Mouse (Mus musculus) limb, embryonic 11.5 days (tissue): ENCODE measurements around the gene Map6d1. TPM values are rescaled to one million over a fixed set of nuclear protein-coding genes. Genes with fewer than 3 reads are reported as not detected.

Experiments used
- ATAC-seq: fragments of 200-750 bp; cut with Nextera tagmentation; 2 replicates; pipeline ENCODE4 v1.8.0; 2017; ENCODE audit warnings: low read depth; ENCODE audit not compliant: insufficient number of reproducible peaks, low FRiP score, low TSS enrichment
- DNase-seq: peaks from one replicate; pipeline ENCODE4 v3.0.0-alpha.2; 2015; ENCODE audit warnings: low spot score
- H3K27ac ChIP-seq: fragments of 300-500 bp; sonication (generic); replicated peaks from 2 replicates; pipeline ENCODE4 v1.5.1; 2014; ENCODE audit warnings: low read depth, mild to moderate bottlenecking, low read length
- H3K27me3 ChIP-seq: fragments of 300-500 bp; sonication (generic); 2 replicates; pipeline ENCODE4 v1.6.1; 2014; ENCODE audit warnings: mild to moderate bottlenecking, low read length, mixed read lengths; ENCODE audit not compliant: control insufficient read depth, insufficient read depth
- H3K36me3 ChIP-seq: fragments of 300-500 bp; sonication (generic); 2 replicates; pipeline ENCODE4 v1.6.1; 2014; ENCODE audit warnings: mild to moderate bottlenecking, low read length, moderate library complexity, mixed read lengths; ENCODE audit not compliant: control insufficient read depth, insufficient read depth
- H3K4me1 ChIP-seq: fragments of 300-500 bp; sonication (generic); 2 replicates; pipeline ENCODE4 v1.6.1; 2014; ENCODE audit warnings: low read length, mixed read lengths; ENCODE audit not compliant: control insufficient read depth, insufficient read depth
- H3K4me2 ChIP-seq: fragments of 300-500 bp; sonication (generic); 2 replicates; pipeline ENCODE4 v1.6.1; 2014; ENCODE audit warnings: low read depth, mild to moderate bottlenecking, moderate library complexity; ENCODE audit not compliant: severe bottlenecking
- H3K4me3 ChIP-seq: fragments of 300-500 bp; sonication (generic); 2 replicates; pipeline ENCODE4 v1.5.1; 2014; ENCODE audit warnings: low read depth, low read length
- H3K9ac ChIP-seq: fragments of 300-500 bp; sonication (generic); 2 replicates; pipeline ENCODE4 v1.6.1; 2014; ENCODE audit warnings: mild to moderate bottlenecking, low read length
- H3K9me3 ChIP-seq: fragments of 300-500 bp; sonication (generic); 2 replicates; pipeline ENCODE4 v1.6.1; 2016; ENCODE audit warnings: low read length; ENCODE audit not compliant: control insufficient read depth
- WGBS: fragments of 180-500 bp; shearing (Covaris S2); extraction: QIAGEN DNeasy Blood & Tissue Kit; methylation state at CpG from one replicate; pipeline ENCODE4 v1.1.7; 2014; 5-methylcytosine and 5-hydroxymethylcytosine counted together
- polyA plus RNA-seq: library from polyadenylated mRNA; unstranded; fragments of >200 nt; fragmentation: Nextera tagmentation; extraction: Ambion mirVana; gene quantifications from 2 replicates; pipeline ENCODE4 v1.2.1, GENCODE M21; 2014

Map6d1 gene
- polyA plus RNA-seq, 1 experiment from 2014 or later: 0.92 TPM

DNA sequence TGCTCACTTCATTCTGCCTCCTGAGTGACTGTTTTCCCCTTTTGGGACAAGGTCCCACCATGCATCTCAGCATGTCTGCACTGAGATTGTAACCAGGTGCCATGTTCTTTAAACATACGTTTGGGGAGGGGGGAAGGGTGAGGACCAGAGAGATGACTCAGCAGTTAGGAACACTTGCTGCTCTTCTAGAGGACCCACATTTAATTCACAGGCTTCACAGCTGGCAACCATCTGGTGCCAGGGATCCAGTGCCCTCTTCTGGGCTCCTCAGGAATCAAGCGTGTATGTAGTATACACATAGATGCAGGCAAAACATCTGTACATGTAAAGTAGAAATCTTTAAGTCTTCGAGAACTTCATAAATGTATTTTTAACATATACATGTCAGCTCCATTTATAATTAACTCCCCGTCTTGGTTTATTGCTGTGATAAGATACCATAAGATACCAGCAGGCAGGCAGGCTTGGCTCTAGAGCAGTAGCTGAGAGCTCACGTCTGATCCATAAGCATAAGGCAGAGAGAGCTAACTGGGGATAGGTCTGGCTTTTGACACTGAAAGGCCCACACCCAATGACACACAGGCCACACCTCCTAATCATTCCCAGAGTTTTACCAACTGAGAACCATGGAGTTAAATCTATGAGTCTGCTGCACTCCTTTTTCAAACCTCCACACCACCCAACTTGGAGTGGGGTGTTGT lies 41.5 kb downstream of the Map6d1 start:
- ATAC-seq: no peak

GRCm38 (mm10) chr16:20196962-20197361 lies 44.2 kb downstream of the Map6d1 start:
- WGBS: 95% methylated on average over 5 of the region's 5 CpGs
- Histone ChIP-seq H3K27me3 (no peaks in the 10 kb centered on the region), H3K4me1 (no peaks in the 10 kb centered on the region), H3K9ac (no peak overlapping the region), H3K9me3 (no peaks in the 10 kb centered on the region), H3K4me3 (no peak overlapping the region), H3K36me3 (peaks cover 17% of the 10 kb centered on the region; the same call in 1 of the 2 replicates), H3K4me2 (no peak overlapping the region), H3K27ac (no peak overlapping the region)
- no peak for ATAC-seq
- no peak for DNase-seq

More for the DNA sequence above, 41.5 kb downstream of the Map6d1 start:
- Histone ChIP-seq H3K27ac (no peak overlapping the region), H3K27me3 (no peaks in the 10 kb centered on the region), H3K9me3 (no peaks in the 10 kb centered on the region), H3K4me2 (no peak overlapping the region), H3K4me1 (no peaks in the 10 kb centered on the region), H3K9ac (no peak overlapping the region), H3K36me3 (peaks cover 16% of the 10 kb centered on the region), H3K4me3 (no peak overlapping the region)
- WGBS: 80% methylated on average over 5 of the region's 5 CpGs
- no peak for DNase-seq

- no peak overlapping the region for H3K9ac ChIP-seq
- peak; percentile 34 for DNase-seq
- no peak overlapping the region for H3K4me2 ChIP-seq
- 93% methylated on average over 3 of the region's 3 CpGs for WGBS
- no peaks in the 10 kb centered on the region for H3K4me1 ChIP-seq
- peaks cover 8% of the 10 kb centered on the region; the same call in 1 of the 2 replicates for H3K36me3 ChIP-seq
- no peak overlapping the region for H3K27ac ChIP-seq
- H3K27me3 ChIP-seq: no peaks in the 10 kb centered on the region
- H3K9me3 ChIP-seq: no peaks in the 10 kb centered on the region
- no peak for ATAC-seq
- H3K4me3 ChIP-seq: no peak overlapping the region
Observed at GRCm38 (mm10) chr16:20195546-20195945, 45.6 kb downstream of the Map6d1 start.

DNA sequence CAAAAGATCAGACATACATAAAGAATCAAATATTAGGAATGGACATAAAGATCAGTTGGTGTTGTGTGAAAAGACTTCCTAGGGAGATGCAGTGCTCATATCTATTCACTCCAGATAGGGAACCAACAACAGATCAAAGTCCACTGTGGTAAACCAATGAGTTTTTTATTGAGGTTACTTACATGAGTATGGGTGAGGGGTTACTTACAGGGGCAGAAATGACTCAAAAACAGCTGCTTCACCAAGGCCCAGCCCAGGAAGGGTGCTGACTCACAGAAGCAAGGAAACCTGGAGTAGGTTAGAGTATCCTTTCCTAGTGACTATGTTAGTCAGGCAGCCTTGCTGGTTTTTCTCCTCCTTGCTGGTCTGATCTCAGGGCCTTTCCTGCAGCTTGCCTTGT lies 49.1 kb downstream of the Map6d1 start:
- H3K27ac ChIP-seq: no peak overlapping the region
- H3K4me3 ChIP-seq: no peak overlapping the region
- H3K9ac ChIP-seq: no peak overlapping the region
- DNase-seq (no peak), ATAC-seq (no peak)
- H3K27me3 ChIP-seq: no peaks in the 10 kb centered on the region
- H3K4me1 ChIP-seq: no peaks in the 10 kb centered on the region
- H3K9me3 ChIP-seq: no peaks in the 10 kb centered on the region
- peaks cover 11% of the 10 kb centered on the region; the same call in 1 of the 2 replicates for H3K36me3 ChIP-seq
- no peak overlapping the region for H3K4me2 ChIP-seq

DNA sequence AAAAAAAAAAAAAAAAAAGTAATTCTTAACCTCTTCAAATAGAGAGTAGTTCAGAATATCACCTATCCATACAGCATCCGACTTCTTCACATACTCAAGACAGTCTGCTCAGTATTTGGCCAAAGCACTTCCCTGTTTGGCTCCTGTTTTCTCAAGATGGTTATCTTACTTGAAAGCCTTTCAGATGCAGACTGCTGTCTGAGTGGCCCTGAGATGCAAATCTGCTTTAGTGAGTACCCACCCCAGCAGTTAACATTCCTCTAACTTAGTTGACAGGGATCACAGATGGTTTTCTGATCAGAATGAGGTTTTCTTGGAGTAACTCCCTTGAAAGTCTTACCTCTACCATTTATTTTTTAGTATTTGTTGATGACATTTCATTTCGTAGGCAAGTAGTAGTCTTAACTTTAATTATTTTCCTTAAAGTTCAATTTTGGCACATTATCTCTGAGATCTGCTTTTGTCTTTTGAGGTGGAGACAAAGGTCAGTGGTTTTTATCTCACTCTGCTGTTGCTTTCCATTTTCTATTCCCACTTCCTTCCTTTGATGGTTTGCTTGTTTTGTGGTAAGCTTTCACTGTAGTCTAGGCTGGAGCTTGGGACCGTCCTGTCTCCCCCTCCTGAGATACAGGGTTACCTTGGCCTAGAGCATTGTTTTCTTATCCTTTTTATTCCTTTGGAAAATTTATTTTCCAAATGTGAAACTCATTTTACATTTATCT lies 49.8 kb downstream of the Map6d1 start:
- H3K36me3 ChIP-seq: peaks cover 11% of the 10 kb centered on the region; the same call in 1 of the 2 replicates
- ATAC-seq: no peak

DNA sequence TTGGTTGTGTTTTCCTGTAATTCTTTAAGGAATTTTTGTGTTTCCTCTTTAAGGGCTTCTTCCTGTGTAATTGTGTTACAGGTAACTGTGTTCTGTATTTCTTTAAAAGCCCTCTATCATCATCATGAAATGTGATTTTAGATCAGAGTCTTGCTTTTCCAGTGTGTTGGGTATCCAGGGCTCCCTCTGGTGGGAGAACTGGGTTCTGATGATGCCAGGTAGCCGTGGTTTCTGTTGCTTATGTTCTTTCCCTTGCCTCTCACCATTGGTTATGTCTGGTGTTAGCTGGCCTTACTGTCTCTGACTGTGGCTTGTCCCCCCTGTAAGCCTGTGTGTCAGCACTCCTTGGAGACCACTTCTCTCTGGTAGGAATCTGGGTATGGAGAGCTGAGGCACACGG lies 55.8 kb downstream of the Map6d1 start:
- peak; percentile 42 for DNase-seq
- H3K4me3 ChIP-seq: no peak overlapping the region

More for the DNA sequence above, 49.8 kb downstream of the Map6d1 start:
- Histone ChIP-seq H3K4me2 (no peak overlapping the region), H3K4me1 (no peaks in the 10 kb centered on the region), H3K9me3 (no peaks in the 10 kb centered on the region), H3K27ac (no peak overlapping the region), H3K27me3 (no peaks in the 10 kb centered on the region), H3K9ac (no peak overlapping the region), H3K4me3 (no peak overlapping the region)
- WGBS: 92% methylated on average over 3 of the region's 3 CpGs
- DNase-seq: no peak

More for the DNA sequence above, 55.8 kb downstream of the Map6d1 start:
- H3K4me1 ChIP-seq: no peaks in the 10 kb centered on the region
- H3K27ac ChIP-seq: no peak overlapping the region
- no peak overlapping the region for H3K4me2 ChIP-seq
- WGBS: 70% methylated on average over 2 of the region's 2 CpGs
- H3K36me3 ChIP-seq: peaks cover 14% of the 10 kb centered on the region
- no peak for ATAC-seq
- H3K9me3 ChIP-seq: no peaks in the 10 kb centered on the region
- H3K27me3 ChIP-seq: no peaks in the 10 kb centered on the region
- H3K9ac ChIP-seq: no peak overlapping the region

Other genes starting within 250 kb of the Map6d1 start
- 30.1 and 30.5 TPM in 2 replicates for gene Klhl24, start 143.8 kb downstream of the Map6d1 start, polyA plus RNA-seq
- 48.5 and 58.3 TPM in 2 replicates for gene Yeats2, start 100.3 kb downstream of the Map6d1 start, polyA plus RNA-seq
- gene Parl, start 61.0 kb upstream of the Map6d1 start, polyA plus RNA-seq: 109 TPM in 2 replicates
- gene Cyp2ab1, start 84.0 kb upstream of the Map6d1 start, polyA plus RNA-seq: not detected in 2 replicates
- gene Abcc5, start 185.0 kb upstream of the Map6d1 start, polyA plus RNA-seq: 46.1 and 54.5 TPM in 2 replicates